Mouse (Mus musculus) megakaryocyte, embryonic 14.5 days (primary cell): ENCODE measurements around the gene Nlrp3.

Experiments used
- FLI1 ChIP-seq: IDR thresholded peaks from 2 replicates; pipeline ENCODE4 v1.6.1; 2012; ENCODE audit warnings: low read length, inconsistent platforms, mixed read lengths
- GATA1 ChIP-seq: IDR thresholded peaks from 3 replicates; pipeline ENCODE4 v1.6.1; 2012; ENCODE audit warnings: mixed read lengths, low read length, inconsistent platforms, borderline replicate concordance

DNA sequence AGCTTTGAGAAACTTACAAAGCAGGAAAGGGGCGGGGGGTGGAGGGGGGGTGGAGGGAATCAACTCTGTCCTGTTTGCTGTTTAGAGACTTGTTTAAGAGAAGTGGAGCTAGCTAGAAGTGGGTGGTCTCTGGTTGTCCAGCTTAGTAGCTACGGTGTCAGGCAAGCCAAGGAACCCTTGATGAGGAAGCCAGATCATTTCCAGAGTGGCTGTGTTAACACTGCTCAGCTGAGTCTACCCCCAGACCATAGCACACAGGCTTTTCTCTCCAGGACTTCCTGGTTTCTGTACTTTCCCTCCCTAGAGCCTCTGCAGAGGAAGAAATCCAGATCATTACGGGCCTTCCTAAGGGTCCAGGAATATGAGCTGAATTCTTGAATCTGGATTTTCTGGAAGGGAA is 26.6 kb upstream of the Nlrp3 start:
- no peak for TF ChIP-seq FLI1
- no peak for TF ChIP-seq GATA1
